Mouse (Mus musculus) midbrain, embryonic 13.5 days (tissue): ENCODE results near the gene Sptan1. TPM values are rescaled to one million over a fixed set of nuclear protein-coding genes. Genes with fewer than 3 reads are reported as not detected.

Experiments
- ATAC-seq: fragments of 200-750 bp; cut with Nextera tagmentation; 2 replicates; pipeline ENCODE4 v1.8.0; 2017; ENCODE audit warnings: mild to moderate bottlenecking, moderate TSS enrichment, moderate library complexity
- H3K27ac ChIP-seq: fragments of 300-500 bp; sonication (generic); 2 replicates; pipeline ENCODE4 v1.5.1; 2015; ENCODE audit warnings: inconsistent platforms, mild to moderate bottlenecking, moderate library complexity
- H3K27me3 ChIP-seq: fragments of 300-500 bp; sonication (generic); 2 replicates; pipeline ENCODE4 v1.6.1; 2015; ENCODE audit warnings: mild to moderate bottlenecking, inconsistent platforms
- H3K36me3 ChIP-seq: fragments of 300-500 bp; sonication (generic); 2 replicates; pipeline ENCODE4 v1.6.1; 2015; ENCODE audit warnings: mild to moderate bottlenecking, inconsistent platforms
- H3K4me1 ChIP-seq: fragments of 300-500 bp; sonication (generic); replicated peaks from 2 replicates; pipeline ENCODE4 v1.6.1; 2015; ENCODE audit warnings: inconsistent platforms
- H3K4me2 ChIP-seq: fragments of 300-500 bp; sonication (generic); replicated peaks from 2 replicates; pipeline ENCODE4 v1.6.1; 2015; ENCODE audit warnings: moderate library complexity, mild to moderate bottlenecking, inconsistent platforms
- H3K4me3 ChIP-seq: fragments of 300-500 bp; sonication (generic); replicated peaks from 2 replicates; pipeline ENCODE4 v1.5.1; 2015; ENCODE audit warnings: mild to moderate bottlenecking, inconsistent platforms
- H3K9ac ChIP-seq: fragments of 300-500 bp; sonication (generic); replicated peaks from 2 replicates; pipeline ENCODE4 v1.6.1; 2015; ENCODE audit warnings: mild to moderate bottlenecking, inconsistent platforms
- H3K9me3 ChIP-seq: fragments of 300-500 bp; sonication (generic); 2 replicates; pipeline ENCODE4 v1.6.1; 2016; ENCODE audit warnings: mild to moderate bottlenecking, inconsistent platforms
- WGBS: fragments of 180-500 bp; shearing (Covaris S2); methylation state at CpG from one replicate; pipeline ENCODE4 v1.1.7; 2015; 5-methylcytosine and 5-hydroxymethylcytosine counted together
- polyA plus RNA-seq: library from polyadenylated mRNA; unstranded; fragments of >200 nt; fragmentation: Nextera tagmentation; extraction: Ambion mirVana; gene quantifications from 2 replicates; pipeline ENCODE4 v1.2.1, GENCODE M21; 2015

Sptan1 gene
- 172 and 185 TPM in 2 replicates for polyA plus RNA-seq

GRCm38 (mm10) chr2:29965250-29965843 lies at the start of gene Sptan1:
Gene Sptan1 (plus strand): TSS chr2:29965560.
- peak within 1 kb of the TSS; percentile 93 for H3K4me3 ChIP-seq
- WGBS, result under 1% methylated on average over 71 of the region's 82 CpGs
- H3K27me3 ChIP-seq, result no peaks in the 10 kb centered on the region
- H3K36me3 ChIP-seq, result peaks cover 17% of the 10 kb centered on the region
- H3K9ac ChIP-seq, result peak within 1 kb of the TSS; percentile 100
- H3K9me3 ChIP-seq, result no peaks in the 10 kb centered on the region
- H3K4me1 ChIP-seq, result peaks cover 51% of the 10 kb centered on the region
- H3K4me2 ChIP-seq, result peak within 1 kb of the TSS; percentile 81
- peak within 1 kb of the TSS; percentile 96 for H3K27ac ChIP-seq
- ATAC-seq, result peak; percentile 100

GRCm38 (mm10) chr2:29917621-29918020 lies 47.7 kb upstream of the Sptan1 start:
- WGBS, result 89% methylated on average over 11 of the region's 11 CpGs
- Histone ChIP-seq H3K4me1 (no peaks in the 10 kb centered on the region), H3K9ac (no peak overlapping the region), H3K27ac (no peak overlapping the region), H3K27me3 (no peaks in the 10 kb centered on the region), H3K4me3 (no peak overlapping the region), H3K4me2 (no peak overlapping the region), H3K36me3 (peaks cover 93% of the 10 kb centered on the region), H3K9me3 (no peaks in the 10 kb centered on the region)
- ATAC-seq, result no peak

GRCm38 (mm10) chr2:29922011-29922410 lies 43.3 kb upstream of the Sptan1 start:
- H3K9me3 ChIP-seq, result no peaks in the 10 kb centered on the region
- H3K4me2 ChIP-seq, result no peak overlapping the region
- H3K4me3 ChIP-seq, result no peak overlapping the region
- no peak for ATAC-seq
- H3K27ac ChIP-seq, result no peak overlapping the region
- H3K4me1 ChIP-seq, result no peaks in the 10 kb centered on the region
- 79% methylated on average over 11 of the region's 11 CpGs for WGBS
- H3K36me3 ChIP-seq, result peaks cover 95% of the 10 kb centered on the region
- H3K27me3 ChIP-seq, result no peaks in the 10 kb centered on the region
- H3K9ac ChIP-seq, result no peak overlapping the region

- H3K27me3 ChIP-seq, result no peaks in the 10 kb centered on the region
- WGBS, result 91% methylated on average over 5 of the region's 5 CpGs
- H3K4me2 ChIP-seq, result no peak overlapping the region
- no peak overlapping the region for H3K27ac ChIP-seq
- no peaks in the 10 kb centered on the region for H3K9me3 ChIP-seq
- no peaks in the 10 kb centered on the region for H3K4me1 ChIP-seq
- H3K9ac ChIP-seq, result no peak overlapping the region
- no peak overlapping the region for H3K4me3 ChIP-seq
- no peak for ATAC-seq
- H3K36me3 ChIP-seq, result peaks cover 97% of the 10 kb centered on the region
Observed at GRCm38 (mm10) chr2:29926542-29926941, 38.8 kb upstream of the Sptan1 start.

GRCm38 (mm10) chr2:29930506-29930905 lies 34.9 kb upstream of the Sptan1 start:
- no peak overlapping the region for H3K9ac ChIP-seq

GRCm38 (mm10) chr2:29931194-29931593 lies 34.2 kb upstream of the Sptan1 start:
- ATAC-seq, result no peak
- Histone ChIP-seq H3K4me3 (no peak overlapping the region), H3K4me1 (peaks cover 6% of the 10 kb centered on the region), H3K9ac (no peak overlapping the region), H3K4me2 (no peak overlapping the region), H3K36me3 (peaks cover 54% of the 10 kb centered on the region), H3K9me3 (no peaks in the 10 kb centered on the region), H3K27ac (no peak overlapping the region), H3K27me3 (no peaks in the 10 kb centered on the region)
- 90% methylated on average over 6 of the region's 6 CpGs for WGBS

More at GRCm38 (mm10) chr2:29930506-29930905, 34.9 kb upstream of the Sptan1 start:
- H3K4me2 ChIP-seq, result no peak overlapping the region
- H3K4me1 ChIP-seq, result no peaks in the 10 kb centered on the region
- WGBS, result 87% methylated on average over 10 of the region's 10 CpGs
- no peak overlapping the region for H3K4me3 ChIP-seq
- no peaks in the 10 kb centered on the region for H3K27me3 ChIP-seq
- no peaks in the 10 kb centered on the region for H3K9me3 ChIP-seq
- ATAC-seq, result no peak
- H3K27ac ChIP-seq, result no peak overlapping the region
- peaks cover 61% of the 10 kb centered on the region for H3K36me3 ChIP-seq

GRCm38 (mm10) chr2:29934906-29935599 lies 30.3 kb upstream of the Sptan1 start, which contains the start of gene Gle1:
Gene Gle1 (plus strand): TSS chr2:29935426.
- 3% methylated on average over 44 of the region's 44 CpGs for WGBS

GRCm38 (mm10) chr2:29940073-29940472 lies 25.3 kb upstream of the Sptan1 start:
- Histone ChIP-seq H3K36me3 (peaks cover 75% of the 10 kb centered on the region), H3K27ac (no peak overlapping the region), H3K27me3 (no peaks in the 10 kb centered on the region), H3K4me2 (no peak overlapping the region), H3K4me3 (no peak overlapping the region), H3K9me3 (no peaks in the 10 kb centered on the region), H3K9ac (no peak overlapping the region), H3K4me1 (peaks cover 8% of the 10 kb centered on the region)
- ATAC-seq, result no peak
- 91% methylated on average over 9 of the region's 9 CpGs for WGBS

More at GRCm38 (mm10) chr2:29934906-29935599, 30.3 kb upstream of the Sptan1 start, which contains the start of gene Gle1:
- peak; percentile 99 for ATAC-seq
- Histone ChIP-seq H3K27ac (peak within 1 kb of the TSS; percentile 88), H3K4me1 (peaks cover 8% of the 10 kb centered on the region), H3K4me3 (peak within 1 kb of the TSS; percentile 93), H3K9me3 (no peaks in the 10 kb centered on the region), H3K4me2 (peak within 1 kb of the TSS; percentile 71), H3K36me3 (peaks cover 45% of the 10 kb centered on the region), H3K27me3 (no peaks in the 10 kb centered on the region), H3K9ac (peak within 1 kb of the TSS; percentile 73)

- H3K4me3 ChIP-seq, result no peak overlapping the region
- ATAC-seq, result no peak
- H3K27me3 ChIP-seq, result no peaks in the 10 kb centered on the region
- H3K4me2 ChIP-seq, result no peak overlapping the region
- no peaks in the 10 kb centered on the region for H3K9me3 ChIP-seq
- peaks cover 81% of the 10 kb centered on the region for H3K36me3 ChIP-seq
- H3K4me1 ChIP-seq, result peaks cover 5% of the 10 kb centered on the region
- H3K9ac ChIP-seq, result no peak overlapping the region
- 93% methylated on average over 7 of the region's 7 CpGs for WGBS
- no peak overlapping the region for H3K27ac ChIP-seq
Observed at GRCm38 (mm10) chr2:29940826-29941225, 24.5 kb upstream of the Sptan1 start.

GRCm38 (mm10) chr2:29944723-29945122 lies 20.6 kb upstream of the Sptan1 start:
- no peaks in the 10 kb centered on the region for H3K27me3 ChIP-seq
- 91% methylated on average over 1 of the region's 1 CpGs for WGBS
- no peak overlapping the region for H3K4me3 ChIP-seq
- no peak for ATAC-seq
- H3K9me3 ChIP-seq, result no peaks in the 10 kb centered on the region
- H3K4me1 ChIP-seq, result no peaks in the 10 kb centered on the region
- no peak overlapping the region for H3K4me2 ChIP-seq
- no peak overlapping the region for H3K9ac ChIP-seq
- no peak overlapping the region for H3K27ac ChIP-seq
- H3K36me3 ChIP-seq, result peaks cover 94% of the 10 kb centered on the region

GRCm38 (mm10) chr2:29948896-29949295 lies 16.5 kb upstream of the Sptan1 start:
- Histone ChIP-seq H3K36me3 (peaks cover 85% of the 10 kb centered on the region), H3K4me2 (no peak overlapping the region), H3K9me3 (no peaks in the 10 kb centered on the region), H3K4me1 (no peaks in the 10 kb centered on the region), H3K9ac (no peak overlapping the region), H3K27ac (no peak overlapping the region), H3K4me3 (no peak overlapping the region), H3K27me3 (no peaks in the 10 kb centered on the region)
- WGBS, result 96% methylated on average over 5 of the region's 5 CpGs
- ATAC-seq, result no peak

- peaks cover 17% of the 10 kb centered on the region for H3K4me1 ChIP-seq
- ATAC-seq, result no peak
- H3K4me2 ChIP-seq, result no peak overlapping the region
- H3K36me3 ChIP-seq, result peaks cover 37% of the 10 kb centered on the region
- no peaks in the 10 kb centered on the region for H3K9me3 ChIP-seq
- H3K9ac ChIP-seq, result no peak overlapping the region
- no peak overlapping the region for H3K4me3 ChIP-seq
- no peaks in the 10 kb centered on the region for H3K27me3 ChIP-seq
- no peak overlapping the region for H3K27ac ChIP-seq
- 96% methylated on average over 7 of the region's 7 CpGs for WGBS
Observed at GRCm38 (mm10) chr2:29961246-29961645, 4.1 kb upstream of the Sptan1 start.
